Mouse (Mus musculus) embryonic fibroblast, embryonic 13.5 days (primary cell): ENCODE results near the gene Gad2. TPM values are rescaled to one million over a fixed set of nuclear protein-coding genes. Genes with fewer than 3 reads are reported as not detected.
"Not testable (repeated sequence)": the region's sequence is repeated elsewhere in the genome, so short reads cannot be mapped to it uniquely, and the experiment has no call there.

Experiments used
- H3K27ac ChIP-seq: 2 replicates; pipeline ENCODE4 v1.5.1; 2012; ENCODE audit warnings: low read length, control low read depth, inconsistent platforms; ENCODE audit not compliant: insufficient read depth
- H3K4me1 ChIP-seq: 2 replicates; pipeline ENCODE4 v1.6.1; 2011; ENCODE audit warnings: low read length; ENCODE audit not compliant: control insufficient read depth, insufficient read depth
- H3K4me3 ChIP-seq: 2 replicates; pipeline ENCODE4 v1.5.1; 2011; ENCODE audit warnings: mild to moderate bottlenecking, control low read depth, low read length; ENCODE audit not compliant: insufficient read depth
- CTCF ChIP-seq: IDR thresholded peaks from 2 replicates; pipeline ENCODE4 v1.5.1; 2011; ENCODE audit warnings: mild to moderate bottlenecking, control low read depth, low read length, moderate library complexity, borderline replicate concordance; ENCODE audit not compliant: insufficient read depth
- POLR2A ChIP-seq: IDR thresholded peaks from 2 replicates; pipeline ENCODE4 v1.6.1; 2011; ENCODE audit warnings: low read depth, mild to moderate bottlenecking, control low read depth, low read length, moderate library complexity
- polyA plus RNA-seq: library from polyadenylated mRNA; stranded (reverse); fragments of >200 nt; gene quantifications from 2 replicates; pipeline ENCODE4 v1.2.4, GENCODE M21; 2011; ENCODE audit warnings: low read depth; ENCODE audit not compliant: missing spikeins, insufficient read length

The Gad2 gene
- 0.09 TPM in 1 of 2 replicates, not detected in the other for polyA plus RNA-seq

DNA sequence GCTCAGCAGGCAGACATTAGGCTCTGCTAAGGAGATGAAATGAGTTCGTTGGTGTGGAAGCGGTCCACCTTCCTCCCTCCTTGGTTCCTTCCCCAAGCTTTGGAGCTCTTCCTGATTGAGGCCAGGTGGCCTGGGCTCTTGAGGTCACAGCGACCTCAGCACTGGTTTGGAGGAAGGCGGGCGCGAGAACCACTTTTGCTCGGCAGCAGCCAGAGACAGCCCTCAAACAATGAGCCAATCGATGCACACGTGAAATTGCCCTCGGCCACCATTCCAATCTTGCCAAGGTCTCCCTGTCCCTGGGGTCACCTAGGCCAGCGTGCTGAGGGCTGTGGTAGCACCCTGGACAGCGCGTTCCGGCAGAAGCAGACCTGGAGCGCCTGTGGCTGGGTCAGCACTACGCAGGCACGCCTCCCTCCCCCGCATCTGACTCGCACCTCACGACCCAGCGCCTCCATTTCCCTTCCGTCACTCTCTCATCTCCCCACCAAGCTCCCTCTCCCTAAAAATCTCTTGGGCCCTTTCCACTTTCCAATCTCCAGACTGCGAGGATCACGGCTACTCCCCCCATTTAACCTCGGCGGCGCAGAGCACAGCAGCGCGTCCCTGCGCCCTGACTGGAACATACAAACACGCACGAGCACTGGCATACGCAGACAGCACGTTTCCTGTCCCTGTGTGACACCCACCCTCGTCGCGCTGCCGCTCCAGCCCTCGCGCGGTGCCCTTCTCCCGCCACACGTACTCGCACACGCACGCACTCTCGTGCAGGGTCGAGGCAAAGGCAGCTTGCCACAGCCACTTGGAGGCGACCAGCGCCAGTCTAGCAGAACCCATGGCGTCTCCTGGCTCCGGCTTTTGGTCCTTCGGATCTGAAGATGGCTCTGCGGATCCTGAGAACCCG lies at the start of gene Gad2:
TSS of gene Gad2 (plus strand) at position 378 of the 904 bp plus-strand sequence.
- Histone ChIP-seq H3K27ac (no peak within 1 kb of the TSS), H3K4me1 (0 out of 2 replicates have a peak, but pooled peaks cover 5% of the 10 kb centered on the region), H3K4me3 (peak within 1 kb of the TSS; percentile 14)
- no peak for TF ChIP-seq CTCF
- no peak for TF ChIP-seq POLR2A

- H3K27ac ChIP-seq, H3K4me3 ChIP-seq, H3K4me1 ChIP-seq: not testable (repeated sequence)
Measured at GRCm38 (mm10) chr2:22587469-22588169, 34.4 kb upstream of the Gad2 start.

DNA sequence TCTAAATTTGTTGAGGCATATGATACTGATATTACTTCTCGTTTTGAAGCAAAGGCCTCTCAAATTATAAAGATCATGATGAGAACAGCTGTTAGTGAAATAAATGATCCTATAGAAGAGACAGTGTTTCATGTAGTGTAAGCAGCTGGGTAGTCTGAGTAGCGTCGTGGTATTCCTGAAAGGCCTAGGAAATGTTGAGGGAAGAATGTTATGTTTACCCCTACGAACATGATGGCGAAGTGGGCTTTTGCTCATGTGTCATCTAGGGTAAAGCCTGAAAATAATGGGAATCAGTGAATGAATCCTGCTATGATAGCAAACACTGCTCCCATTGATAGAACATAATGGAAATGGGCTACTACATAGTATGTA lies 33.8 kb upstream of the Gad2 start:
- not testable (repeated sequence) for H3K4me3 ChIP-seq, H3K4me1 ChIP-seq, H3K27ac ChIP-seq

DNA sequence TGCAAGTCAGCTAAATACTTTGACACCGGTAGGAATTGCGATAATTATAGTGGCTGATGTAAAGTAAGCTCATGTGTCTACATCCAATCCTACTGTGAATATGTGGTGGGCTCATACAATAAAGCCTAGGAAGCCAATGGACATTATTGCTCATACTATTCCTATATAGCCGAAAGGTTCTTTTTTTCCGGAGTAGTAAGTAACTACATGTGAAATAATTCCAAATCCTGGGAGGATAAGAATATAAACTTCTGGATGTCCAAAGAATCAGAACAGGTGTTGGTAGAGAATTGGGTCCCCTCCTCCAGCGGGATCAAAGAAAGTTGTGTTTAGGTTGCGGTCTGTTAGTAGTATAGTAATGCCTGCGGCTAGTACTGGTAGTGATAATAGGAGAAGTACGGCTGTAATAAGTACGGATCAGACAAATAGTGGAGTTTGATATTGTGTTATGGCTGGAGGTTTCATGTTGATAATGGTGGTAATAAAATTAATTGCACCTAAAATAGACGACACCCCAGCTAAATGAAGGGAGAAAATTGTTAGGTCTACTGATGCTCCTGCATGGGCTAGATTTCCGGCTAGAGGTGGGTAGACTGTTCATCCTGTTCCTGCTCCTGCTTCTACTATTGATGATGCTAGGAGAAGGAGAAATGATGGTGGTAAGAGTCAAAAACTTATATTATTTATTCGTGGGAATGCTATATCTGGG lies 33.2 kb upstream of the Gad2 start:
- H3K4me1 ChIP-seq, H3K4me3 ChIP-seq, H3K27ac ChIP-seq: not testable (repeated sequence)

GRCm38 (mm10) chr2:22589382-22590205 lies 32.4 kb upstream of the Gad2 start:
- H3K4me3 ChIP-seq = not testable (repeated sequence)

DNA sequence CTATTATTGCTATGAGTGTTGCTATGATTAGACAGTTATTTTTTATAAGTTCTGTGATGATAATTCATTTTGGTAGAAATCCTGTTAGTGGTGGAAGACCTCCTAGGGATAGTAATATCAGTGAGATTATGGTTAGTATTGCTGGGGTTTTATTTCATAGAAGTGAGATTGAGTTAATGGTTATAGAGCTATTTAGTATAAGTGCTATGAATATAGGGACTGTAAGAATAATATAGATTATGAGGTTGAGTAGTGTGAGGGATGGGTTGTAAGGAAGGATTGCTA lies 31.9 kb upstream of the Gad2 start:
- no peak for TF ChIP-seq CTCF
- TF ChIP-seq POLR2A = no peak
- H3K4me3 ChIP-seq = no peak overlapping the region
- H3K27ac ChIP-seq = no peak overlapping the region
- no peaks in the 10 kb centered on the region for H3K4me1 ChIP-seq

More at GRCm38 (mm10) chr2:22589382-22590205, 32.4 kb upstream of the Gad2 start:
- not testable (repeated sequence) for H3K27ac ChIP-seq, H3K4me1 ChIP-seq

GRCm38 (mm10) chr2:22617951-22618350 lies 4.1 kb upstream of the Gad2 start:
- H3K27ac ChIP-seq = no peak overlapping the region
- H3K4me1 ChIP-seq = no peaks in the 10 kb centered on the region
- no peak overlapping the region for H3K4me3 ChIP-seq
- no peak for TF ChIP-seq POLR2A
- no peak for TF ChIP-seq CTCF

- Histone ChIP-seq H3K4me1 (0 out of 2 replicates have a peak, but pooled peaks cover 5% of the 10 kb centered on the region), H3K27ac (no peak overlapping the region), H3K4me3 (no peak overlapping the region)
- TF ChIP-seq CTCF = no peak
- TF ChIP-seq POLR2A = no peak
Measured at GRCm38 (mm10) chr2:22619416-22619815, 2.6 kb upstream of the Gad2 start.

DNA sequence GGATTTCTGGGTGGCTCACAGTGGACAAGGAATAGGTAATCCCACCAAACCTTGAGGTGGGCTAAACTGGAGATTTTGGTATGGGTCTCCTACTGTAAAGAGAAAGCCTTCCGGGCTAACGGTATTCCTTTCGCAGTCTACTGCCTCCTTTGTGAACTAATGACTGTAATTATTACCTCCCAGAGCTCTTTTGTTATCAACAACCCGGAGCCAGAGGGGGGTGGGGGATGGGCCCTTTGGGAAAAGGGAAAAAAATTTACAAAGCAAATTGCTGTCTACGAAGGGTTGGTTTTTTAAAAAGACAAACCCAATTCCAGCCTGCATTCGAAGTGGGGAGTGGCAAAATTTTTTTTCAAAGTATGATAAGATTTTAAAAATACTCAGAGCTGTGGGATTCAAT lies 2.0 kb upstream of the Gad2 start:
- TF ChIP-seq CTCF (no peak), POLR2A (no peak)
- Histone ChIP-seq H3K27ac (no peak overlapping the region), H3K4me3 (no peak overlapping the region), H3K4me1 (0 out of 2 replicates have a peak, but pooled peaks cover 5% of the 10 kb centered on the region)
